Mouse (Mus musculus) embryonic fibroblast, embryonic 13.5 days (primary cell): ENCODE measurements around the gene Tmem44.

Experiments
- CTCF ChIP-seq: IDR thresholded peaks from 2 replicates; pipeline ENCODE4 v1.5.1; 2011; ENCODE audit warnings: mild to moderate bottlenecking, control low read depth, low read length, moderate library complexity, borderline replicate concordance; ENCODE audit not compliant: insufficient read depth
- POLR2A ChIP-seq: IDR thresholded peaks from 2 replicates; pipeline ENCODE4 v1.6.1; 2011; ENCODE audit warnings: low read depth, mild to moderate bottlenecking, control low read depth, low read length, moderate library complexity

DNA sequence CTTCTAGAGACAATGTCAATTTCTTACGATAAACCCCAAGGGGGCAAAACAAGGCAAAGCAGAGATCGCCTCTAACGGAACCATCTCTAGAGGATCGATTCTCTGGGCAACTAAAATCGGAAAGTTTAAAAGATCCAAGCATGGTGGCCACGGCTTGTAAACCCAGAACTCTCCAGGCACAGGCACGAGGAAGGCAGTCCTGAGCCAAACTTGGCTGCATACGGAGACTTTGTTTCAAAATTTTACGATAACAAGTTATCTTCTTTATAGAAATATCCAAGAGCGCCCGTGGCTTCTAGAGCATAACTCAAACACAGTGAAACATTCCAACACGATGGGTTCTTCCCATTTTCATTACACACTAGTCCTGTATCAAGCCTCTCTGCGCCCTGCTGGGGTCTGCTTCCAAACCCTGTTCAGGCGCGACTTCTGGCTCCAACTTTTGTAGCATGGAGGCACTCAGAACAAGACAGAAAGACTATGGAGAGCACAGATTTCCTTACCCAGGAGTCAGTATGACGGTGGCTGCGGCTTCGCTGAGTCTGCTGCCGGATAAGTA is 36.4 kb upstream of the Tmem44 start:
- TF ChIP-seq POLR2A (no peak; the same call in 1 of the 2 replicates), CTCF (no peak)
